Comparison of ENCODE assay signal across 12 mouse cellular contexts in the genomic region with DNA sequence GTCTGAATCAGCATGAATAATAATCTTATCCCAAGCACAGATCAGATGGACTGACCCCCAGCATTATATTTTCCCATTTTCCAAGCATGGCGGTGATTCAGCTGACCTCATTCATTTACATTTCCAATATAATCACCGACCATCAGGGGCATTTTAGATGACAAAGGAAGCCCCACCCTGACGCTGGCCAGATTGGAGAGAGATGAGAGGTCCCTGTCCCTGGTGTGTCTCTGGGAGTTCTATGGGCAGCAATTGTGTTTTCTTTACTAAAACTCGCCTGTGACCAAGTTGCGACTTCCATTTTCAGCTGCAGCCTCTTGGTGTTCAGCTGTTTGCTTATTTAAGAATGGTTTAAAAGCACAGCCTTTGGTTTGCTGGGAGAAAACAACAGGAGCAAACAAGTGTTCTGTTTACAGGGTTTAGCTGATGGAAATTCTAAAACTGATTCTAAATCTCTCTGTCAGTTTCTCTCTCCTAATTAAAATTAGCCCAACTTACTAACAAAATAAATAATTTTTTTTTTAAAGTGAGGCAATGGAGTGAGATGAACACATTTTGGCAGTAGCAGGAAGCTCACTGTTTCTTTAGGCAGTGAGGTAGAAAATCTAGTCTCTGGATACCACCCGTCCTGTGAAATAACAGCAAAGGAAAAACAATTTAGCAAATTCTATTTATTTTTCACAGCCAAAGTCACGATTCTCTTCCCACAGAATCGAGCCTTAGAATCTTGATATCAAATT.
DNase-seq lines count a peak whose midpoint lies in the region; ATAC-seq and TF ChIP-seq lines count a peak whose summit lies in the region.
"Had no signal": no experiment of that assay in that cellular context is flagged by ENCODE, and none has a peak within 500 bp of the region (broad histone marks: within the 10 kb centered on the region; RNA-seq: fewer than 3 reads in every experiment).

No protein-coding gene starts in this region.

- H3K36me3 ChIP-seq in embryonic facial prominence, embryonic 14.5 days (ENCODE audit: control insufficient read depth, insufficient read depth, low read length): no peaks in the 10 kb centered on the region
- no peaks in the 10 kb centered on the region for H3K36me3 ChIP-seq in embryonic facial prominence, embryonic 10.5 days (replicated peaks)
- H3K36me3 ChIP-seq: limb, embryonic 10.5 days had no signal

- TF ChIP-seq POLR2A in cerebellum, adult 2 months (IDR thresholded peaks at IDR 0.05; ENCODE audit: borderline replicate concordance, insufficient read depth, low read length): no peak

- no peak for ATAC-seq in embryonic facial prominence, embryonic 14.5 days (ENCODE audit: low read depth)
- ATAC-seq in monocyte, adult 5-6 weeks (replicated peaks; ENCODE audit: insufficient number of reproducible peaks, low FRiP score, low TSS enrichment, poor library complexity, severe bottlenecking): no peak

- H3K27me3 ChIP-seq in embryonic facial prominence, embryonic 14.5 days (replicated peaks; ENCODE audit: control insufficient read depth, insufficient read depth, low read length): no peaks in the 10 kb centered on the region
- H3K27me3 ChIP-seq in embryonic facial prominence, embryonic 10.5 days (replicated peaks; ENCODE audit: low read depth, poor library complexity, severe bottlenecking): no peaks in the 10 kb centered on the region
- H3K27me3 ChIP-seq in cerebellum, adult 2 months (ENCODE audit: control insufficient read depth, insufficient read depth, low read length): no peaks in the 10 kb centered on the region

- no peak overlapping the region for H3K9ac ChIP-seq in embryonic facial prominence, embryonic 14.5 days (ENCODE audit: low read depth, low read length)

- H3K9me3 ChIP-seq in embryonic facial prominence, embryonic 14.5 days (ENCODE audit: control insufficient read depth, low read length): no peaks in the 10 kb centered on the region
- no peaks in the 10 kb centered on the region for H3K9me3 ChIP-seq in embryonic facial prominence, embryonic 10.5 days
- H3K9me3 ChIP-seq: limb, embryonic 10.5 days had no signal

- TF ChIP-seq CTCF in cerebellum, adult 2 months (IDR thresholded peaks at IDR 0.05; ENCODE audit: borderline replicate concordance, insufficient read depth, low read depth, low read length): no peak

- H3K4me2 ChIP-seq in embryonic facial prominence, embryonic 14.5 days (ENCODE audit: low read depth, low read length): no peak overlapping the region

- no peak overlapping the region for H3K4me3 ChIP-seq in embryonic facial prominence, embryonic 14.5 days (ENCODE audit: low read depth, low read length)
- H3K4me3 ChIP-seq in embryonic facial prominence, embryonic 10.5 days: no peak overlapping the region
- H3K4me3 ChIP-seq in cerebellum, adult 2 months (replicated peaks; ENCODE audit: insufficient read depth, low read depth, low read length): no peak overlapping the region
- H3K4me3 ChIP-seq: layer of hippocampus, adult 2 months; limb, embryonic 10.5 days had no signal

- 0 out of 2 replicates have a peak, but pooled peaks cover 3% of the 10 kb centered on the region for H3K4me1 ChIP-seq in embryonic facial prominence, embryonic 14.5 days (ENCODE audit: control insufficient read depth, insufficient read depth, low read length)
- 0 out of 2 replicates have a peak, but pooled peaks cover 3% of the 10 kb centered on the region for H3K4me1 ChIP-seq in embryonic facial prominence, embryonic 10.5 days
- H3K4me1 ChIP-seq in cerebellum, adult 2 months (ENCODE audit: control insufficient read depth, insufficient read depth, low read length): no peaks in the 10 kb centered on the region

- peak; percentile 45 for DNase-seq in embryonic facial prominence, embryonic 14.5 days (ENCODE audit: low spot score)
- no peak for DNase-seq in embryonic facial prominence, embryonic 10.5 days (ENCODE audit: low spot score)
- peak; percentile 56 for DNase-seq in lung, postnatal 10 days
- DNase-seq in lung, postnatal 25 days (ENCODE audit: low spot score): no peak
- DNase-seq in lung, postnatal 36 days: peak; percentile 34
- DNase-seq in adrenal gland, adult 2 months: no peak
- DNase-seq in cerebellum, adult 2 months: no peak
- DNase-seq: right cerebral cortex, postnatal 14 days; thymus, postnatal 36 days had no signal

- H3K27ac ChIP-seq in embryonic facial prominence, embryonic 14.5 days (replicated peaks; ENCODE audit: low read depth, low read length): peak overlapping the region; percentile 40; the same call in 1 of the 2 replicates
- H3K27ac ChIP-seq in embryonic facial prominence, embryonic 10.5 days (replicated peaks): no peak overlapping the region
- no peak overlapping the region for H3K27ac ChIP-seq in cerebellum, adult 2 months (ENCODE audit: insufficient read depth, low read length)
- H3K27ac ChIP-seq: layer of hippocampus, adult 2 months; limb, embryonic 10.5 days had no signal

- 55% methylated on average over 8 of the region's 8 CpGs for WGBS in embryonic facial prominence, embryonic 14.5 days
- WGBS in embryonic facial prominence, embryonic 10.5 days: 63% methylated on average over 8 of the region's 8 CpGs
- WGBS in cerebellum, adult 2 months: 32% methylated on average over 8 of the region's 8 CpGs

Comparison
In these comparisons a context has a peak if more than half of its experiments do, and no peak if none do; other contexts are left out.
1. DNase-seq: peak in embryonic facial prominence, embryonic 14.5 days (single experiment), lung, postnatal 10 days (single experiment) and lung, postnatal 36 days (single experiment); none in embryonic facial prominence, embryonic 10.5 days (single experiment), lung, postnatal 25 days (single experiment), adrenal gland, adult 2 months (single experiment) and cerebellum, adult 2 months (0 of 2).